Mouse (Mus musculus) thymus, adult 18-20 months (tissue): ENCODE measurements around the gene Ttll9.

Experiments used
- DNase-seq, 2 experiments: peaks; one replicate each; pipeline ENCODE4 v3.0.0; 2022; ENCODE audit warnings: mixed read lengths in 2 of 2

Ttll9 gene

GRCm38 (mm10) chr2:152942898-152943515 lies 19.3 kb upstream of the Ttll9 start:
- no peak for DNase-seq

- DNase-seq: no peak
Measured at GRCm38 (mm10) chr2:152943568-152943967, 18.7 kb upstream of the Ttll9 start.

- DNase-seq: no peak
Measured at GRCm38 (mm10) chr2:152944013-152944412, 18.3 kb upstream of the Ttll9 start.

- DNase-seq: no peak
Measured at GRCm38 (mm10) chr2:152947098-152947497, 15.2 kb upstream of the Ttll9 start.

- DNase-seq: no peak
Measured at GRCm38 (mm10) chr2:152948438-152949020, 13.8 kb upstream of the Ttll9 start.

GRCm38 (mm10) chr2:152950358-152951064 lies 11.8 kb upstream of the Ttll9 start:
- no peak for DNase-seq

GRCm38 (mm10) chr2:152951065-152951849 lies 11.0 kb upstream of the Ttll9 start, which contains the start of gene Dusp15:
Gene Dusp15 (minus strand): TSS chr2:152951698.
- peak in 1 of 2 experiments; percentile 14 for DNase-seq

- no peak for DNase-seq
Measured at GRCm38 (mm10) chr2:152951850-152952720, 10.2 kb upstream of the Ttll9 start.

- DNase-seq: no peak
Measured at GRCm38 (mm10) chr2:152958116-152958515, 4.2 kb upstream of the Ttll9 start.

- no peak for DNase-seq
Measured at GRCm38 (mm10) chr2:152965555-152965954, 3.3 kb downstream of the Ttll9 start.

GRCm38 (mm10) chr2:152976991-152977390 lies 14.7 kb downstream of the Ttll9 start:
- no peak for DNase-seq

- no peak for DNase-seq
Measured at GRCm38 (mm10) chr2:152985582-152985981, 23.3 kb downstream of the Ttll9 start.

- DNase-seq: no peak
Measured at GRCm38 (mm10) chr2:152991529-152991928, 29.2 kb downstream of the Ttll9 start.

GRCm38 (mm10) chr2:152997046-152997445 lies 34.8 kb downstream of the Ttll9 start:
- DNase-seq: no peak

- no peak for DNase-seq
Measured at GRCm38 (mm10) chr2:153002492-153003248, 40.4 kb downstream of the Ttll9 start.

- no peak for DNase-seq
Measured at GRCm38 (mm10) chr2:153003681-153004338, 41.5 kb downstream of the Ttll9 start.

GRCm38 (mm10) chr2:153005981-153006380 lies 43.7 kb downstream of the Ttll9 start:
- DNase-seq: no peak

GRCm38 (mm10) chr2:153009192-153009973 lies 47.1 kb downstream of the Ttll9 start:
- no peak for DNase-seq

- no peak for DNase-seq
Measured at GRCm38 (mm10) chr2:153013724-153014515, 51.6 kb downstream of the Ttll9 start.
